Mouse (Mus musculus): ENCODE measurements around the gene Hyal3.
"Not testable (repeated sequence)": the region's sequence is repeated elsewhere in the genome, so short reads cannot be mapped to it uniquely, and the experiment has no call there.

Hyal3 gene

DNA sequence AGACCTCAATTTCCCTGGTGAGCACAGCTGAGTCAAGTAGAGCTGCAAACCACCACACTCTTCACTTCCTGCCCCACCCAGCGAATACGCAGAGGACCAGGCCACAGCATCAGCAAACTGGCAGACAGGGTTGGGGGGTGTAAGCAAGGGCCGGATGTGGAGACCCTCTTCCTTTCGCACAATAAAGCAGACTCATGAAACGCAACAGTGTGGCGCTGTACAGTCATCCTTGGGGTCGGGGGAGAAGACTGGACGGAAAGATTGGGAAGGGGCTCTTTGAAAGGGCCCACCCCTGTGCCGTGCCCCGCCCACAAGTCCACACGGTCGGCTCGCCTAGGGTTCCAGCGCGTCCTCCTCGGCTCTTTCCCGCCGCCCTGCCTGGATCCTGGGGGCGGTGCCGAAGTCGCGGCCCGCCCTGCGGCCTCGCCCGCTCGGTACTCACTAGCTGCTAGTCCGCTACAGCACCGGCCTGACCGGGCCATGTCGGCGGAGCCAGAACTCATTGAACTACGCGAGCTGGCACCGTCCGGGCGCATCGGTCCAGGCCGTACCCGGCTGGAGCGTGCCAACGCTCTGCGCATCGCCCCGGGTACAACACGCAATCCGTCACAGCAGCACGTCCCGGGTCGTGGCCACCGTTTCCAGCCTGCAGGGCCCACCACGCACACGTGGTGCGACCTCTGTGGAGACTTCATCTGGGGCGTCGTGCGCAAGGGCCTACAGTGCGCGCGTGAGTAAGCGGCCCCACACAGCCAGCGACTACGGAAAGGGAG is 29.3 kb upstream of the Hyal3 start, which contains the start of gene Rassf1:
Gene Rassf1 (plus strand): TSS at position 439 of the 773 bp plus-strand sequence.
- no peak for DNase-seq

DNA sequence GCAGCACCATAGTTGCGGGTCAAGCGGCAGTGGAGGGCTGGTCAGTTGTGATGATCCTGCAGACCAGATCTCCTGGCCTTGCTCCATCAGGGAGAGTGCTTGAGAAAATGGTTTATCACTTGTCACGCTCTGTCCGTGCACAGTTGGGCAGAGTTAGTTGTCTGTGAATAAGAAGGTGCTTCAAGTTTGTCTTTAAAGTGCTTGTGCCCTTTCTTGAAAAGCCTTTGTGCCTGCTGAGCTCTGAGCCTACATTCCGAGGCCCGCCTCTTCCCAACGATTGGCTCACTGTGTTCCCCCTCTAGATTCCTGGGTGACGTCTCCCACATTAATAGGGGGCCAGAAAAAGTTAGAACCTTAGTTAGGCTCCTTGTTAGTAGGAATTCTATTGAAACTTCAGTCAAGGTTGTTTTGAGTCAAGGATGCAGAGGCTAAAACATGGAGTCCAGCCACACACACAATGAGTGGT is 28.7 kb upstream of the Hyal3 start:
- no peak for DNase-seq

DNA sequence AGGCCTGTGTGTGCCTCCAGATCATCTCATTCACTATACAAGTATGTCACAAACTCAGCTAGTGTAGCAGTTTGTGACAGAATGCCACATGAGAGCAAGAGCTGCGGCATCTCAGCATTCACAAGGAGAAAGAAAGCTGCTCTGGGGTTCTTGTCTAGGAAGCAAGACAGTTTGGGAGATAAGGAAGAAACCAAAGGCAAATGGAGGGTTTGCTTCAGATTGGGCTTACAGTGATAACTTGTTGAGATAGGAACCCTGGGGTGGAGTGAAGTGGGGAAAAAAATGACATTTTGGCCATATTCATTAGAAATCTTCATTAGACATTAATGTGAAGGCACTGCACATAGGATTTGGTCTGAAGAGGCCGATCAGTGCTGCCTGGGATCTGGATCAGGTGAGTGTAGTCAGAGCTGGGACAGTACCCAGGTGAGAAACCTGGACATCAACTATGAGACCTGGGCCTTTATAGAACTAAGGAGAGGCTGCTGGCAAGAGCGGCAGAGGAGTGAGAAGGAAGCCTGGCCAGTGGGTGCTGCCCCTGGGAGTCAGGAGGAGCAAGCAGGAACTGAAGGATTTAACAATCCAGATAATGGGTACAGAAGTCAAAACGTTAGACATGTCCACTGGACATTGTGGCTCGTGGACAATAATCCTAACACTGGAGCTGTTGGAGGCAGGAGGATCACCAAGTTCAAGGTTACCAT is 27.8 kb upstream of the Hyal3 start:
- DNase-seq, result no peak

DNA sequence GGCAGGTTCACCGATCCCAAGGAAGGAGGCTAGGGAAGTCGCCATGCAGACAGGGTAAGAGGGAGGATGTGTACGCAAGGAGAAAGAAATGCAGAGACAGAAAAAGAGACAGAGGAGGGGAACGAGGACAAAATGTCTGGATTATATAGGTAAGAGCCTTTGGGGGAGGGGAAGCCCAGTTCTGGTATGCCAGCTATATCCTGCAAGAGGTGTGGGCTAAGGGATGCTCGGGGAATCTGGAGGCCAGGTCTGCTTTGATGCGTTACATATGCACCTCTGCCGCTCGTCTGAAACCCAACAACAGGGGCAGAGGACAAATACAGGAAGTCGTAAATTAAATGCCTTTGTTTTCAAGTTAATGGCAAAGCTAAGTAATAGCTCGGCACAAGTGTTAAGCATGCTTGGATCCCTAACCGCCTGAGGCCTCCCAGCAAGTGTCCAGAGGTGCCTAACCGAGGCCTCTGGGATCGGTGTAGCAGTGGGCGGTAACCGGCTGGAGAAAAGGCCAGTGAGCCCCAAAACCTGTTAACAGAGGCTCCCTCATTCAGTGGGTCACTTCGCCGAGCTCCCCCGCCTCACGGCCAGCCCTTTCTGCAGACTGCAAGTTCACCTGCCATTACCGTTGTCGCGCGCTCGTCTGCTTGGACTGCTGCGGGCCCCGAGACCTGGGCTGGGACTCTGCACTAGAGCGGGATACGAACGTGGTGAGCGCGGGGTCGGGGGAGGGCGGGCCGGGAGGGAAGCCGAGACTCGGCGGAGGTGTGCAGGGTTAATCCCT is 26.9 kb upstream of the Hyal3 start:
- no peak for DNase-seq

DNA sequence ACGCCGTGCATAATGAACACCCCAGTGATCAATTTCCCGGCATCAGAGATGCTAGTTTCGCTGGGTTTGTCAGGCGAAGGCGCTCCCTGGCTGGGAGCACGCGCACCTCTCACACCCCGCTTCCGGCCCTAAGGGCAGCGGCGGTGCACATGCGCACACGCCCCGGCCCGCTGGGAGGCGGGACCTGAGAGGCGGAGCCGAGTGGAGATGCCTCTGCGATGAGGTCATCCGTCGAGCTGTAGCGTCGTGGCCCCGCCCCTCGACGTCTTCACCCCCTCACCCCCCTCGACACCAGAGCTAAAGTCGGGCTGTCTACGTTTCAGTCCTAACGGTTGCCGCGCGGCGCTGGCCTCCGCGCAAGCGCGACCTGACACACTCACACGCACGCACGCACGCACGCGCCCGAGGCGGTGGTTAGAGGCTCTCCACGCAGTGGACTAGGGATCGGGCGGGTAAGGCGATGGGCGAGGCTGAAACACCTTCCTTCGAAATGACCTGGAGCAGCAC is 26.2 kb upstream of the Hyal3 start:
- peak; percentile 94 for DNase-seq

DNA sequence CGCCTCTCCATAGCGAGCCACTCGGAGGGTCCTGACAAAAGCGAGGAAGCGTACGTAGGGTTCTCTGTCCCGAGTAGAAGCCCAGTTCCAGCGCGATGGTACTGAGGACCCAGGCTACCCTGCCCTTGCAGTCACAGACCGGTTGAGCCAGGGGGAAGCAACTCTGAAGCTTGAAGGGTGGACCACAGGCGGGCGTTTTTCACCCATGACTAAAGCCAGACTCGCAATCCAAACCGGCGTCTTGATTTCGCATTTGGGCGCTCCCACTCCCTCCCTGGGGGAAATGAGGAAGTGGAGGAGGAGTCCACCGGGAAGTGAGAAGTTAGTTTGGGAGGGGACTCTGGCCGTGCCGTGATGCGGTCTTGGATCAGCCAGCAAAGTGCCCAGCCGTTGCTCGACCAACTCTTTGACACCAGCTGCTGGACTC is 25.6 kb upstream of the Hyal3 start:
- no peak for DNase-seq

DNA sequence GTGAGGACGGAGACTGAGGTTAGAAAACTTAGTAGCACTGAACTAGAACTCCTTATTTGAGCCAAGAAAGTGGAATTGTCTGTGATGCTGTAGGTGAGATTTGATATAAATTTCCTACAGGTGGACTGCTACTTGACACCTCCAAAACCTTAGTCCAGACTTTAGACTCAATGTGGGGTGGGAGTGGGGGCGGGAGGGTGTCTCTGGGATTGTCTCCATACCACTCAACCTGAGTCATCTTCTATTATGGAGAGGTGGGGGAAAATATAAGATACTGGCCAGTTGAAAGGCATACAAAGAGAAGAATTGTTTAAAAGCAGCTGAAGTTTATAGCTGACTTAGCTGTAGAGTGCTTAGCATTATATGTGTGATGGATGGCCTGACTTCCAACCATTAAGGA is 24.9 kb upstream of the Hyal3 start:
- DNase-seq, result no peak

DNA sequence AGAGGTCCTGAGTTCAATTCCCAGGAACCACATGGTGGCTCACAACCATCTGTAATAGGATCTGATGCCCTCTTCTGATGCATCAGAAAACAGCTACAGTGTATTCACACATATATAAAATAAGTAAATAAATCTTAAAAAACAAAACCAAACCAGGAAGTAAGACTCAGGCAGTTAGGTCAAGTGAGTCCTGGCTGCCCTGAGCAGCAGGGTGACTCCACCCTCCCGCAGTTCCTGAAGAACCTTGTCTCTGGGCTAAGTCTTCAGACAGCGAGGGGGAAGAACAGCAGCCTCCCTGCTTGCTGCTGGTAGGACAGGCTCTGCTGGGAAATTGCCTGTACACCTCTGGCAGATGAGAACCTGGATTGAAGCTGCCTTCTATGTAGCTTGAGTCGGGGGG is 24.3 kb upstream of the Hyal3 start:
- no peak for DNase-seq

DNA sequence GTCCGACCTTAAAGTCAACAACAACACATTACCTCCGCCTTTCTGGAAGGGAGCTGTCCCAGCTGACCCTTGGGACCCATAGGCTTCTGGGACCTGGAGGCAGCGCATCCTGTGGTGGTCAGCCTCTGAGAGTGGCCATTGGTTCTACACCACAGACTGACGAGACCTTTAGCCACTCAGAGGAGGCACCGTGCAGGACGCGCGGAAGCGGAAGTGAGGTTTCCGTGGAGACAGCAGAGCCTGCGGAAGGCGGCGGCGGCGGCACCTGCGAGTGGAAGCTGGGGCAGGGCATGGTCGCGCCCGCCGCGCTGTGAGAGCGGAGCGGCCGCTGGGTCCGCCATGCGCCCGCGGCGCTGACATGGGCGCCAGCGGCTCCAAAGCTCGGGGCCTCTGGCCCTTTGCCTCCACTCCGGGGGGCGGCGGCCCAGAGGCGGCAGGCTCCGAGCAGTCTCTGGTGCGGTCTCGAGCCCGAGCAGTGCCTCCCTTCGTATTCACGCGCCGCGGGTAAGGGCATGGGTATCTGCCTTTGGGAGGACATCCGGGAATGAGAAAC is 17.5 kb upstream of the Hyal3 start, which contains the start of gene Tusc2:
Gene Tusc2 (plus strand): TSS at position 227 of the 553 bp plus-strand sequence.
- DNase-seq, result peak; percentile 91

DNA sequence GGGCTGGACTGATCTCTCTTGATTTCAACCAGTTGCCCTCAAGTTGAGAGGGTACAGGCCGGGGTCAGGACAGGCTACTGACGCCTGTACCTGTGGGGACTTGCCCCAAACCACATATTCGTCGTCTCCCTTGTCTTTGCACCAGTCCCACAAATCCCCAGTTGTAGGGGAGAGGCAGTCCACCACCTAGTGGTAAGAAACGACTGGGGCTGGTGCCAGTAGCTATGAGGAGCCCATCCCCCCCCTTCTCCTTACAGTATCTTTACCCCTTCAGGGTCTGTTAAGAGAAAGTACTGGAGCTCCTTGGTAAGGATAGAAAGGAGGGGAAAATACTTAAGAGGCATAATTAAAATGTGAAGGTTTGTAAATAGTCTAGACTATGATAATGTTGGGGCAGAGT is 15.1 kb upstream of the Hyal3 start:
- not testable (repeated sequence) for DNase-seq

DNA sequence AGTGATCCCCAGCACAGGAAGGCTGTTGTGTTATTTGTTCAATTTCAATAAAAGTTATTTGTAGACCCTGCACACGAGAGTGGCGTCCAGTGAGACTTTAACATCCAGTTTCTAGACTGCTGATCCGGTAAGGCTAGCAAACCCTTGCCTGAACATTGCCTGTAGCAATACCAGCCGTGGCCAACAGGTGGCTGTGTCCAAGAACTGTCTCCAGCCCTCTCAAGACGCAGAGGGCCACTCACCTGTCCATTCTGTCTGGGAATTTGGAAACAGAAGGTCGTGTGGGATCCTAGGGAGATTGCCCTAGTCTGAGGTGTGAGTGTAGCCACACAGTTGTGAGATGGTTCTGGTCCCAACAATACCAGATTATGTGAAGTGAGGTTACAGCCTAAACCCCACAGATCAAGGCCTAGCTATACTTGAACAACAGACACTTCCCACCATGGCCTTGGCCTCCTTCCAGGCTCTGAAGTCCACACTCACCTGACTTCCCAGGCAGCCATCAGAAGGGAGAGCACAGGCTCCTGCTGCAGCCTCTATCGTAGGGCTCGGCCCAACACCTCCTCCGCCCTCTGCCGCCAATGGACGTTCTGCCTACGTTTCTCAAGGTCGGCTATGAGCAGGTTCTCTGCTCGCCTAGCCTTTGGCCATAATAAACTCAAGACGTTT is 14.4 kb upstream of the Hyal3 start:
- DNase-seq, result peak; percentile 83

DNA sequence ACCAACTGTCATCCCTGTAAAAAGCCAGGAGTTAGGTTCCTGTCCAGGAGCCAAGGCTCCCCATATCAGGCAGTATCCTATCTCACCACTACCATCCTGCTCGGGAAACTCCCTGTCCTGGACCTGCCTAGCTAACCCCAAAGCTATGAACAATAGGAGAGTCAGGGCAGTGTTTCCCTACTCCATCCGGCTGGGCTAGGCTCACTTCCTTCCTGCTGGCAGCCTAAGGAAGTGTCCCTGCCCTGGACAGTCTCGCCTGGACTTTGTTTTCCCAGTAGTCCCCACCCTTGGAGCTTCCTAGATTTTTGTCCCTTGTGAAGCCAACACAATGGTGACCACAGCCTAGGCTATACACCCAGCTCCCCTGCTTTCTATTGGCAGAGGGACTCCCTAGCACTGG is 13.8 kb upstream of the Hyal3 start:
- peak; percentile 6 for DNase-seq

DNA sequence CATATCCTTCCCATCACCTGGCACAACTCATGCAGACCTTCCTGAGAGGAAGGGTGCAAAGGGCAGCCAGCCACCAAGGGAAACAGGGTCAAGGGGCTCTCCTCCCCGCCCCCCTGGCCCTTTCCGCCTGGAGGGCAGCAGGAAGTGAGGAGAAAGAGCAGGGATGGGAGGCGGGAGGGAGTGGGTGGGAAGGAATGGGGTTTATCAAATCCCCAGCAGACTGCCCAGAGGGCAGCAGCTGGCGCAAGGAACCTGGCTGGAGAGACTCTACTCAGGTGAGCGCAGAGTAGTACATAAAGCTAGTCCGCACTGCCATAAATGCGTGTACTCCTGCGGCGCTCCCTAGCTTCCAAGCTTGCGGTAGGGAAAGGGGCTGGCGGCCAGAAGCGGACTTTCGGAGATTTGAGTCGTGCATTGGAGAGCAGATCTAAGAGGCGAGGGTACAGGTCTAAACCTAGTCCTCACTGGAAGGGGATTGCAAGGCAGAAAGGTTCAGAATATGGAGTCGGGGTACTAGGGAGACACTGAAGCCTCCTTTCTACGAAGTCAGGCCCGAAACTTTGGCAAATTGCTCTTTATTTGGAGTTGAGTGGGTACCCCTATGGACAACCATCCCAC is 12.8 kb upstream of the Hyal3 start, which contains the start of gene Hyal2:
Gene Hyal2 (plus strand): TSS at position 244 of the 618 bp plus-strand sequence.
- DNase-seq, result peak; percentile 12

DNA sequence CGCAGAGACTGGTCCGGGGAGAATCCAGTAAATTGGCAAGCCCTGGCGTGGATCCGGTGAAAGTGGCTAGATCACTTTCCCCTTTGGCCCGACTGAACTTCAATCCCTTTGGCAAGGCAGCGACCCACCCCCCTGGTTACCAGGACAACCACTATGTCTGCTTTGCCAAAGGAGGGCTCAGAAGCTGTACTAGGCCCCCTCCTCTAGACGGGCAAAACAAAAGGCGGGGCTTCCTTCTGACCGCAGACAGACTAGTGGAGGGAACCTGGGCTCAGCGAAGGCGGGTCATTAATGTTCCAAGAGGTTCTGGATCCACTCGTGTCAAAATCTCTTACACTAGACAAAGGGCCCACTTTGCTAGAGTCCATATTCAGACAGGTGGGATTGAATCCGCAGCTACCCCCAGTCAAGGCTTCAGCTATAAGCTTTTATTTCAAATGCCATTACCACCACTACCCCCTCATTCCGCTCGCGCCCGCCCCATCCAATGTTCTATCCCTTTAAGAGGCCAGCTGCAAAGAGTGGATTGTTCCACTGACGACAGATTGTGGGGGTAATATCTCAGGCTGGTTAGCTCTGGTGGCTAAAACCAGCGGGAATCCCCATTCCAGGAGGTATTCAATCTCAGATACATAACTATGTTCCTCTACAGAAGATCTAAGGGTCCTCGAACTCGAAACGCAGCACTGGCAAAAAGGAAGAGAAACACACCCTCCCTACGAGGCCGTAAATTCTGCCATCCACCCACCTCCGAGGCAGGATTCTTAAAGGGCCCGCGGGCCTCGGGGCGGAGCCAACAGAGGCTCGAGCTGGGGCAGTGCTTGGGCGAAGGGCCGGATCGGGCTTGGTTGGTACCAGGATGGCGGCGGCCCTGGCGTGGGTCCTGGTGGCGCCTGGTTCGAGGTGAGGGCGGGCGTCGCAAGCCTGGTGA is 12.0 kb upstream of the Hyal3 start:
- DNase-seq, result peak; percentile 81

DNA sequence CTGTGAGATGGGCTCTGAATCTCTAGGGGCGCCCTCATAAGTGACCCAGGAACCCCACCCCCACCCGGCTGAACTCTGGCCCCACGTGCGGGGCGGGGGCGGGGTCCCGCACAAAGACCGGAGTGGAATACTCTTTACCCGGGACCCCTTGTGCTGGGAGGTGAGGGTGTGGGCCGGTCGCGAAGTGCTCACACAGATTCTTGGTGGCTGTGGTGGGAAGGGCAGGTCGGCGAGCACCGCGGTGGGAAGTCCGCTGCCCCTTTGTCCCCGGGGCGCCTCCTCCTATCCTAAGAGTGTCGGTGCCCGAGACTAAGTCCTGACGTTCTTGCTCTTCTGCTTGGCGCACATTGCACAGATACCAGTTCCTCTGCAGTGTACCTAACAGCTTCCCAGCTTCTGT is 11.3 kb upstream of the Hyal3 start:
- DNase-seq, result no peak

DNA sequence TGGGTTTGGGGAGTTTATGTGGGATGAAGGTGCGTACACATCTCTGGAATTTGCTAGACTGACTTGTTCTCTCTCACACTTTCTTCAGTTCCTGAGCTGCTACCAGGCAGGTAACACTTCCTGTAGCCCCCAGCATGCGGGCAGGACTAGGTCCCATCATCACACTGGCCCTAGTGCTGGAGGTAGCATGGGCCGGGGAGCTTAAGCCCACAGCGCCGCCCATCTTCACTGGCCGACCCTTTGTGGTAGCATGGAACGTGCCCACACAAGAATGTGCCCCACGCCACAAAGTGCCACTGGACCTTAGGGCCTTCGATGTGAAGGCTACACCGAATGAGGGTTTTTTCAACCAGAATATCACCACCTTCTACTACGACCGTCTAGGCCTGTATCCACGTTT is 10.6 kb upstream of the Hyal3 start:
- DNase-seq, result no peak

DNA sequence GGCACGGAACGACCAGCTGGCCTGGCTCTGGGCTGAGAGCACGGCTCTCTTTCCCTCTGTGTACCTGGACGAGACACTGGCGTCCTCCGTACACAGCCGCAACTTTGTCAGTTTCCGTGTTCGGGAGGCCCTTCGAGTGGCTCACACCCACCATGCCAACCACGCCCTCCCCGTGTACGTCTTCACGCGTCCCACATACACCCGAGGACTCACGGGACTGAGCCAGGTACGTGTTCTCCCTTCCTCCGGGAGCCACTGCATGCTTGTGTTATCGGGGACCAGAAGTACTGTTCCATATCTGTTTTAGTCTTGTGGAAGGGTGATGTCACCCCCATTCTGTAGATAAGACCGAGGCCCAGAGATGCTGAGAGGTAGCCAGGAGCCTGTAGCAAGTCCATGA is 9.8 kb upstream of the Hyal3 start:
- DNase-seq, result no peak

DNA sequence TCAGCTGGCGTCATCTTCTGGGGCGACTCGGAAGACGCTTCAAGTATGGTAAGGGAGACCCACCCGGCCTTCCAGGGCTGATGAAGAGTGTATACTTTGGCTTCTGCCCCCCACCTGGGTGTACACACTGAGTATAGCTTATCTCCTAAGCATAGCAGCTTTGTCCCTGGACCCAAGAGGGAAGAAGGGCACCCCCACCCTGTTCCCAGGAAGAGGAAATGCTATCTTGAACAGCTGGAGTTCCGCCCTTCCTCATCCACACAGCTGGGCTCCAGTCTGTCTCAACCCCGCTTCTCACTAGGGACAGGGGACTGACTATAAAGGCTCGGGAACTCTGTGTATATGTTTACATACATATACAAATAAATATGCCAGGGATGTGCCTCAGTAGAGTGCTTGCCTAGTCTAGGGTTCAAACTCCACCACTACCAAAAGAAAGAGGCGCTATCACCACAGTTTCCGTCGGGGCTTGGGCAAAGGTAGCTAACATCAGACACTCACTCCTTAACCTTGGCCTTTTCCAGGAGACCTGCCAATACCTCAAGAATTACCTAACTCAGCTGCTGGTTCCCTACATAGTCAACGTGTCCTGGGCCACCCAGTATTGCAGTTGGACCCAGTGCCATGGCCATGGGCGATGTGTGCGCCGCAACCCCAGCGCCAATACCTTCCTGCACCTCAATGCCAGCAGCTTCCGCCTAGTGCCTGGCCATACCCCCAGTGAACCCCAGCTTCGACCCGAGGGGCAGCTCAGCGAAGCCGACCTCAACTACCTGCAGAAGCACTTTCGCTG is 8.9 kb upstream of the Hyal3 start:
- peak; percentile 5 for DNase-seq

DNA sequence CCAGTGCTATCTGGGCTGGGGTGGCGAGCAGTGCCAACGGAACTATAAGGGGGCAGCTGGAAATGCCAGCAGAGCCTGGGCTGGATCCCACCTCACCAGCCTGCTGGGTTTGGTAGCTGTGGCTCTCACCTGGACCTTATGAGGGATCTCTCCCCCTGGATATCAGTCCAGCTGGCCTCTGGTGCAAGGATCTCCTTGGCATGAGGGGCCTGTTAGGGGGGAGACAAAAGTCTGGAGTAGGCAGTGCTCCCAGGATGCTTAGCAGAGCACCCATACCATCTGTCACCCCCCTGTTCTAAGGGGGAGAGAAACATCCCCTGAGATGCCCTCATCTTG is 8.3 kb upstream of the Hyal3 start:
- no peak for DNase-seq

DNA sequence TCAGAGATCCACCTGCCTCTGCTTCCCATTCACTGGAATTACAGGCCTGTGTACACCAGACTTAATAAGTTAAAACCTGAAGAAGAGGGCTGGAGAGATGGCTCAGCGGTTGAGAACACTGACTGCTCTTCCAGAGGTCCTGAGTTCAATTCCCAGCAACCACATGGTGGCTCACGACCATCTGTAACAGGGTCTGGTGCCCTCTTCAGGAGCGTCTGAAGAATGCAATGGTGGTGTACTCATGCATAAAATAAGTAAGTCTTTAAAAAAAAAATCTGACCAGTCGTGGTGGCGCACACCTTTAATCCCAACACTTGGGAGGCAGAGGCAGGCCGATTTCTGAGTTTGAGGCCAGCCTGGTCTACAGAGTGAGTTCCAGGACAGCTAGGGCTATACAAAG is 6.8 kb upstream of the Hyal3 start:
- DNase-seq, result not testable (repeated sequence)
